Mouse (Mus musculus) hindbrain, postnatal 0 days (tissue): ENCODE results near the gene Armc10. TPM values are rescaled to one million over a fixed set of nuclear protein-coding genes. Genes with fewer than 3 reads are reported as not detected.

Experiments used
- ATAC-seq: fragments of 200-750 bp; cut with Nextera tagmentation; 2 replicates; pipeline ENCODE4 v1.8.0; 2017; ENCODE audit warnings: mild to moderate bottlenecking, moderate TSS enrichment, moderate library complexity
- DNase-seq: peaks from one replicate; pipeline ENCODE4 v3.0.0-alpha.2; 2015; ENCODE audit warnings: low spot score
- H3K27ac ChIP-seq: fragments of 300-500 bp; sonication (generic); 2 replicates; pipeline ENCODE4 v1.5.1; 2014; ENCODE audit warnings: mild to moderate bottlenecking
- H3K27me3 ChIP-seq: fragments of 300-500 bp; sonication (generic); 2 replicates; pipeline ENCODE4 v1.6.1; 2014; ENCODE audit warnings: low read length, mixed read lengths; ENCODE audit not compliant: insufficient read depth
- H3K36me3 ChIP-seq: fragments of 300-500 bp; sonication (generic); 2 replicates; pipeline ENCODE4 v1.6.1; 2014; ENCODE audit warnings: low read length, mixed read lengths; ENCODE audit not compliant: insufficient read depth
- H3K4me1 ChIP-seq: fragments of 300-500 bp; sonication (generic); 2 replicates; pipeline ENCODE4 v1.6.1; 2014; ENCODE audit warnings: antibody characterized with exemption, low read length, mixed read lengths; ENCODE audit not compliant: insufficient read depth
- H3K4me2 ChIP-seq: fragments of 300-500 bp; sonication (generic); 2 replicates; pipeline ENCODE4 v1.6.1; 2014; ENCODE audit warnings: low read depth, mild to moderate bottlenecking, low read length, moderate library complexity, mixed read lengths
- H3K4me3 ChIP-seq: fragments of 300-500 bp; sonication (generic); 2 replicates; pipeline ENCODE4 v1.5.1; 2014; ENCODE audit warnings: low read length
- H3K9ac ChIP-seq: fragments of 300-500 bp; sonication (generic); replicated peaks from 2 replicates; pipeline ENCODE4 v1.6.1; 2014; ENCODE audit warnings: mild to moderate bottlenecking, low read length, moderate library complexity, mixed read lengths
- H3K9me3 ChIP-seq: fragments of 300-500 bp; sonication (generic); 2 replicates; pipeline ENCODE4 v1.6.1; 2016; ENCODE audit warnings: low read length, mixed read lengths
- CTCF ChIP-seq: IDR thresholded peaks from 2 replicates; pipeline ENCODE4 v1.5.1; 2016; ENCODE audit warnings: antibody characterized with exemption, control low read depth, low read depth
- WGBS: fragments of 180-500 bp; shearing (Covaris S2); extraction: QIAGEN DNeasy Blood & Tissue Kit; methylation state at CpG from one replicate; pipeline ENCODE4 v1.1.7; 2014; 5-methylcytosine and 5-hydroxymethylcytosine counted together
- polyA plus RNA-seq: library from polyadenylated mRNA; unstranded; fragments of >200 nt; fragmentation: Nextera tagmentation; extraction: Ambion mirVana; gene quantifications from 2 replicates; pipeline ENCODE4 v1.2.1, GENCODE M21; 2015
- total RNA-seq: library from RNA; depleted of rRNA; stranded (reverse); fragments of >200 nt; gene quantifications from 2 replicates; pipeline ENCODE4 v1.2.3, GENCODE M21; 2014

Armc10 gene
- total and polyA plus RNA-seq, 2 experiments from 2014 or later = 32.8 to 78.7 TPM

- Histone ChIP-seq H3K9ac (no peak overlapping the region), H3K36me3 (peaks cover 33% of the 10 kb centered on the region), H3K4me3 (no peak overlapping the region), H3K4me1 (no peaks in the 10 kb centered on the region), H3K4me2 (no peak overlapping the region), H3K9me3 (no peaks in the 10 kb centered on the region), H3K27ac (no peak overlapping the region), H3K27me3 (no peaks in the 10 kb centered on the region)
- DNase-seq (no peak), ATAC-seq (no peak)
- TF ChIP-seq CTCF = no peak
- 87% methylated on average over 7 of the region's 7 CpGs for WGBS
These were observed 6.4 kb downstream of the Armc10 start for GRCm38 (mm10) chr5:21651885-21652612.

GRCm38 (mm10) chr5:21656912-21657311, 11.3 kb downstream of the Armc10 start:
- H3K27me3 ChIP-seq = no peaks in the 10 kb centered on the region
- peaks cover 32% of the 10 kb centered on the region for H3K36me3 ChIP-seq
- H3K9ac ChIP-seq = no peak overlapping the region
- no peaks in the 10 kb centered on the region for H3K4me1 ChIP-seq
- WGBS = 93% methylated on average over 9 of the region's 9 CpGs
- DNase-seq = no peak
- no peaks in the 10 kb centered on the region for H3K9me3 ChIP-seq
- TF ChIP-seq CTCF = no peak
- ATAC-seq = no peak
- H3K27ac ChIP-seq = no peak overlapping the region
- no peak overlapping the region for H3K4me2 ChIP-seq
- no peak overlapping the region for H3K4me3 ChIP-seq

DNA sequence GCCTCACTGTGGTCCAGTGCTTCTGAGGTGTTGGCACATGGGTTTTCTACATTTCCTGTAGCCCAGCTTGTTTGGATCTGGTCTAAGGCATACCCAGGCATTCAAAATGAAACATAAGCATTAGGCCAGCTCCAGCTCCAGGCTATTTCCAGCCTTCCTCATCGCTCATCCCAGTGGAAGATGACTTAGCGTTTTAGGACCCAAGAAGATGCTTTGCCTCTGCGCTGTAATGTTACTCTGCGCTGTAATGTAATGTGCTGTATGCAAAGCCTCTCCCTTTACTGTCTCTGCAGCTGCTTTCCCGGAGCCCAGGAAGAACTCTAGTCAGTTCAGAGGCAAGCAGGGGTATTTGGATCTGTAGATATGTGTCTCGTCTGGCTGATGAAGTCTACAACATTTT, 12.4 kb downstream of the Armc10 start:
- Histone ChIP-seq H3K4me3 (no peak overlapping the region), H3K9ac (no peak overlapping the region), H3K36me3 (peaks cover 34% of the 10 kb centered on the region), H3K27ac (no peak overlapping the region), H3K27me3 (no peaks in the 10 kb centered on the region), H3K4me1 (no peaks in the 10 kb centered on the region), H3K4me2 (no peak overlapping the region), H3K9me3 (no peaks in the 10 kb centered on the region)
- 0 out of 2 replicates have a peak, but pooled peaks have one; percentile 9 for ATAC-seq
- TF ChIP-seq CTCF = no peak
- DNase-seq = no peak
- WGBS = 84% methylated on average over 6 of the region's 6 CpGs

DNA sequence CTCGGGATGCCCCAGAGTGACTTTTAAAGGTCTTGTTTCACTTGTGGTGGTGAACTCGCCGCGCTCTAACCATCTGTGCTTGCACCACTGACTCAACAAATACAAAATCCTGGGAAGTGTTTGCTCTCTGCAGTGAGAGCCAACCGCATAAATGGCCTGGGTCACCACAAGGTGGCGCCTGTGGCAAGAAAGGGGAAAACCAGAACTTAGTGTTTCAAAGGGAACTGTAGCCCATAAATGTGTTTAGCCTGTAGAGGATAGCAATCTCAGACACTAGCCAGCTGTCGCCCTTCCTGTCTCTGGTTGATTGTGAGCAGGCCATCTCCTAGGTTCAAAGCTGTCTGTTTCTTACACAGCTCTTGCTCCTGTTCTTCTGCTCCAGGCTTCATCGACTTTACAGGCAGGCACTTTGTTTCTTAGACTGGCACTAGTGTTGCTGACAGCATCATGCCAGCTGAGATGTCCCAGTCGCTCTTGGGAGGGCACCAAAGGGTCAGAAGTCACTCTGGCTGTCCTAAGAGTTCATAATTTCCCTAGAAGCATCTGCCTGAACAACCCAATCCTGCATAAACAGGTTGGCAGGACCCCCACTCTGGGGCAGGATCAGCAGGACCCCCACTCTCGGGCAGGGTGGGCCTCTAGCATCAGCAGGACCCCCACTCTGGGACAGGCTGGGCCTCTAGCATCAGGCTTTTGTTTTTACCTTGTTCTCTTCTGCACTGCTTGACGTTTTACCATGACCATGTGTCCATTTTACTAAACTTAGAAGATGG, 13.2 kb downstream of the Armc10 start:
- peaks cover 34% of the 10 kb centered on the region for H3K36me3 ChIP-seq
- peak; percentile 81 for ATAC-seq
- WGBS = 49% methylated on average over 11 of the region's 11 CpGs

DNA sequence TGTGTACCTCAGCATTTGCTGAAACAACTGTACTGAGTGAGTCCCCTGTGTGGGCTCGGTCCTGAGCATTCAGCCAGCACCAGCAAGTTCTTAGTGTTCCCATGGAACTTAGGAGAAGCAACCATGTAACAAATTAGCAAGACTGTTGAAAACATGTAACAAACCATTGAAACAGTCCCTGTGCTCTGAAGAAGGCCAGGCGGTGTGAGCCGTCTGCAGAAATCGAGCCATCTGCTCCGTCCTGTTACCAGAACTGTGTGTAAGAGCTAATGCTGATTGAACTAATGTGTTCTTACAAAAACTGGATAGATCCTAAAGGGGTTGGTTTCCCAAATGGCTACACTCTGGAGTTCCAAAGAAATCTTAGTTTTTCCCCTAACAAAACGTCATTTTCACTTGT, 15.2 kb downstream of the Armc10 start:
- H3K4me1 ChIP-seq = no peaks in the 10 kb centered on the region
- DNase-seq = no peak
- TF ChIP-seq CTCF = no peak
- no peak overlapping the region for H3K4me3 ChIP-seq
- H3K9ac ChIP-seq = no peak overlapping the region
- H3K27ac ChIP-seq = no peak overlapping the region
- no peak overlapping the region for H3K4me2 ChIP-seq
- peaks cover 28% of the 10 kb centered on the region for H3K36me3 ChIP-seq
- no peak for ATAC-seq
- 88% methylated on average over 6 of the region's 6 CpGs for WGBS
- H3K9me3 ChIP-seq = no peaks in the 10 kb centered on the region
- no peaks in the 10 kb centered on the region for H3K27me3 ChIP-seq

More for the DNA sequence above, 13.2 kb downstream of the Armc10 start:
- Histone ChIP-seq H3K4me1 (no peaks in the 10 kb centered on the region), H3K9me3 (no peaks in the 10 kb centered on the region), H3K27me3 (no peaks in the 10 kb centered on the region), H3K9ac (no peak overlapping the region), H3K27ac (no peak overlapping the region), H3K4me3 (no peak overlapping the region), H3K4me2 (no peak overlapping the region)
- peak; percentile 84 for DNase-seq
- TF ChIP-seq CTCF = peak; percentile 88

DNA sequence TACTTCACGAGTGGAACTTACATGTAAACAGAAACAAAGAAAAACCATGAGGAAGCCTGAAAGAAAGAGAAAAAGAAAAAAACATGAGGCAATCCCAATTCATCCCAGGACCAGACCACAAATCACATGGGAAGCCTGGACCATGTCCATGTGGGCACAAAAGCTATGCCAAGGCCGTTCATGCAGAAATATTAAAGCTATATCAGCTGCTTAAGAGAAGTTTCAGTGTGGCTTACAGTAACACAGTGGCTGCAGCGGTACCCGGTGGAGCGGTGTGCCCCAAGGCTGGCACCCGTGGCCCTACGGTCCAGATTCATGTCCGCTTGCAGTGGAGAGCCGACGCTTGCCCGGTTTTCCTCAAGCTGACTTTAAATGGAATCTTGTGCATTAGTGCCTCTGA, 17.5 kb downstream of the Armc10 start:
- peaks cover 21% of the 10 kb centered on the region; the same call in 1 of the 2 replicates for H3K36me3 ChIP-seq

More for the DNA sequence above, 17.5 kb downstream of the Armc10 start:
- Histone ChIP-seq H3K27me3 (no peaks in the 10 kb centered on the region), H3K27ac (no peak overlapping the region), H3K9ac (no peak overlapping the region), H3K4me2 (no peak overlapping the region), H3K4me3 (no peak overlapping the region), H3K4me1 (no peaks in the 10 kb centered on the region), H3K9me3 (no peaks in the 10 kb centered on the region)
- no peak for TF ChIP-seq CTCF
- peak; percentile 21; the same call in 1 of the 2 replicates for ATAC-seq
- no peak for DNase-seq
- 78% methylated on average over 11 of the region's 11 CpGs for WGBS
